Mouse (Mus musculus) embryo, embryonic 11 days (tissue): ENCODE results near the gene Nfkb1.

Experiments used
- DNase-seq: peaks from one replicate; pipeline ENCODE4 v3.0.0-alpha.2; 2015

Gene Nfkb1

GRCm38 (mm10) chr3:135667084-135667483 is 24.3 kb downstream of the Nfkb1 start:
- no peak for DNase-seq

DNA sequence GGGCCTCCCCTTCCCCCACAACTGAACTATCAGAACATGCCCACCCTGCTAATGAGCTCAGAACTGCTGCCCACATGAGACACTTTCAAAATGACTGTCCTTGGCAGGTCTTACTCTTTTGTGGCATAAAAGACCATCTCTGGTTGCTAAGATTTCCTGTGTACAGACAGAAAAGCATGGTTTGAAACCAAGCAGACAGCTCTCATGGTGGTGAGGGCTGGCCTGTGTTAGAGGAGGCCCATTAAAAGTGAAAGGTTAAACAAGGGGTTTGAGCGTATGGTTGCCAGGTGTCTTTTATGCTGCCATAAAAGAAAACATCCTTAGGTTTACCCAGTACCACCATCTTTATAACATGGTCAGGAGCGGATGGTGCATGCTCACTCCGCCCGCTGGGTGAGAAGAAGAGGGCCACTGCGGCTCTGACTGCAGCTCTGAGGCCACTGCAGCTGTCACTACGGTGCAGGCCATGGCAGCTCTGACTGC is 25.5 kb downstream of the Nfkb1 start:
- DNase-seq: no peak

- DNase-seq: no peak
Measured at GRCm38 (mm10) chr3:135662139-135662864, 29.0 kb downstream of the Nfkb1 start.

- no peak for DNase-seq
Measured at GRCm38 (mm10) chr3:135661707-135662106, 29.6 kb downstream of the Nfkb1 start.

- no peak for DNase-seq
Measured at GRCm38 (mm10) chr3:135658540-135659097, 32.7 kb downstream of the Nfkb1 start.

GRCm38 (mm10) chr3:135656156-135656555 is 35.2 kb downstream of the Nfkb1 start:
- DNase-seq: no peak

- no peak for DNase-seq
Measured at GRCm38 (mm10) chr3:135650773-135651555, 40.4 kb downstream of the Nfkb1 start.

DNA sequence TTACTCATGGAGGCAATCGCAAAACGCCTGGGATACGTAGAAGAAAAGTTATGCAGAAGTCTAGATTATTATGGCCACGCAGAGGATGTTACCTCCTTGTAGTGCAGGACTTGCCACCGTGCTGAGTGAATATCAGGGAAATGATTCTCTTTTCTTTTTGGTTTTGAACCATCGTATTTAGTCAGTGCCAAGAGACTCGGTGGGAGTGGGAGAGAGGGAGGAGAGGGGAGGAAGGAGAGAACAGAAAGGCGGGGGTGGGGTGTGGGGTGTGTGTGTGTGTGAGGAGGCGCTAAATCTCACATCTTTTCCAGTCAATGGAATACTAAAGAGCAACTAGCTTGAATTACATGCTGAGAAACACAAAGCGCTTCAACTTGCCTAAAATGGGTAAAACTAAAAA is 41.5 kb downstream of the Nfkb1 start:
- no peak for DNase-seq

DNA sequence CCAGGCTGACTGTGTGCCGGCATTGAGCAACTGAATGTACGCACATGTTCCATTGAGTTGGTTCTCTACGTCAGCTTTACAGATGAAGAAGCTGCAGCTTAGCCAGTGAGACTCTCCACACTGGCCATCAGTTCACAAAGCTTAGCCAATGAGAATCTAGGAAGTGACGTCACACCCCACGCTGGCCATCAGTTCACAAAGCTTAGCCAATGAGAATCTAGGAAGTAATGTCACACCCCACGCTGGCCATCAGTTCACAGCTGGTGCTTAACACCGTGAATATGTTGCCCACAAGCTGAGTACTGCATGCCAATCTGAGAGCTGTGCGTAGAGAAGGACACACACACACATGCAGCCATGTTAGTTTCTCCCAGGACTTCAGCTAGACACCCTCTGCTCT is 42.8 kb downstream of the Nfkb1 start:
- DNase-seq: no peak

DNA sequence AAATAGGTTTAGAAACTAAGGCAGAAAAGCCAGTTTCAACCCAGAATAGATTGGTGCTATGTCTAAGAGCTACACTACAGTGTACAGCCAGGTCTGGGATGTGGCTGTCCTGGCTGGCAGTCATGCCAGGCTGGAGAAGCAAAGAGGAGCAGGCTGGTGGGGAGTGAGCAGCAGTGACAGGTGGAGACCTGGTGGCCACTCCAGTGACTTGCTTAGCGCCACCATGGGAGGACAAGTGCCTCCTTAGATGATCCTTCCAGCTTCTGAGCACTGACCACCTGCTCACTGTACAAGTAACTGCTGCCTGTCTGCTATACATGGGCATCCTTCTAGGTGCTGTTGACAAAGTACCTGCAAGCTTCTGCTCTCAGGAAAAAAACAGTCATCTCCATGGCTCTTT is 44.7 kb downstream of the Nfkb1 start:
- DNase-seq: no peak

DNA sequence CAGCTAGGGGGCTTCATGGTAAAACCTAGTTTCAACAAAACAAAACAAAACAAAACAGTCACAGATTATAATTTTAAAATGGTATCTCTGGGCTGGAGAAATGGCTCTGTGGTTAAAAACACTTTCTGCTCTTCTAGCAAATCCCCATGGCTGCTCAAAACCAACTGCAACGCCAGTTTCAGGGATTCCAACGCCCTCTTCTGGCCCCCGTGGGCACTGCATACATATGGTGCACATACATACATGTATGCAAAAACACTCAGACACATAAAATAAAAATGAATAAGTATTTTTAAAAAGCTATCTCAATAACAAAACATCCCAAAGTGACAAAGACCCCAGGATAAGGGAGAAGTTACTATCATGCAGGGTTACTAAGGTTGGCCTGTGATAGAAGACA is 46.4 kb downstream of the Nfkb1 start:
- DNase-seq: no peak

DNA sequence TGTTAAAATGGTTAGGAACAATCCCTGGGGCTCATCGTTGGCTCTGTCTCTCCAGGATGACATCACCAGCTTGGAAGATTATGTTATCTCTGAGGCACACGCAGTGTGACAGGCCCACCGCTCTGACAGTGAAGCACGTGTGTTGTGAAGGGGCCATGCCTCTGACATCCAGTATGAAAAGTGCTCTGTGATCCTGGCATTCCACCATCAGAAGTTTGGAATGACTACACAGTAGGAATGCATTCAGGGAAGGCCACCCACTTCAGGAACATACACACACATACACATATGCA is 49.8 kb downstream of the Nfkb1 start:
- no peak for DNase-seq

GRCm38 (mm10) chr3:135640856-135641622 is 50.3 kb downstream of the Nfkb1 start:
- DNase-seq: no peak

DNA sequence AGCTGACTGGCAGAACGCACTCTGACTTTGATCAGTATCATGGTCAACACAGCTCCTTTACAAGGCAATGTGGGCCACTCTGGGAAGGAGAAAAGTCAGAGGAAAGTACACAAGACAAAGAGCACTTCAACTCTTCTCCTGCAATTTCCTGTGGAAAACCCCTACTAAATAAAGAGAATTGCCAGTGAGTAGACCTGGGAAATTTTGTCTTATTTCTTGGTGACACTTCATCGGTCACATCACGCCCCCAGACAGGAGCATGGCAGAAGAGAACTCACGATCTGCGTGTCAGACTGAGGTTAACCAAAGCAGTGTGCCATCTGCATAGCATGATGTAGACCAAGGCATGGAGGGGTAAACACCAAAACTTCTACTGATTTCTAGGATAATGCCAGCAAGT is 51.1 kb downstream of the Nfkb1 start:
- DNase-seq: no peak

- DNase-seq: no peak
Measured at GRCm38 (mm10) chr3:135637592-135637991, 53.8 kb downstream of the Nfkb1 start.

- peak; percentile 41 for DNase-seq
Measured at GRCm38 (mm10) chr3:135636454-135636853, 54.9 kb downstream of the Nfkb1 start.

DNA sequence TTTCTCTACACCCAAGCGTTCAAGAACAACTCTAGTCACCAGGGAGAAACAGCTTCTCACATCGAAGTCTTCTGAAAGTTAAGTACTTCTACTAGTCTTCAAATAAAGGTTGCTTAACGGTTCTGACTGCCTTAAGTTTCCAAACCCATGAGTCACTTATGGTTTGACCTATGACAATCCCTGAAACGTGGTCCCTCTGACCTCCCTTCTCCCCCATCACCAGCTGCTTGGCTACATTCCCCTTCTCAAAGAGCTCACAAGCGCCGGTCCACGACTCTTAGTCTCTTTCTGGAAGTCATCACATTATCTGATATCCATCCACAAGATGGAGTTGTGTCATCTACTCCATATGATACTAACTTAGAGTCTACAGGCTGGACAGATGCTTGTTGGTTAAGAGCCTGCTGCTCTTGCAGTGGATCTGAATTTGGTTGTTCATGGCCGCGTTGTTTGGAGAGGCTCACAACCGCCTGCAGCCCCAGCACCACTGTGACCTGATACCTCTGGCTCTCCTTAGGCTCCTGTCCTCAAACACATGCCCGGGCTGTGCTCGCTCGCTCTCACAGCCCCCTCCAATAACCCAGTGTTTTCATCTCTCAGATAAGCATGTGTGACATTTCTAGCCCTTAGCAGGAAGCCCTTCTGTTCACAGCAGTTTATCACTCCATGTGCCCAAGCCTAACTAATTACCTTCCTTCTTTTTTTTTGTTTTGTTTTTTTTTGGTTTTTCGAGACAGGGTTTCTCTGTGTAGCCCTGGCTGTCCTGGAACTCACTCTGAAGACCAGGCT is 55.5 kb downstream of the Nfkb1 start:
- DNase-seq: no peak

- no peak for DNase-seq
Measured at GRCm38 (mm10) chr3:135635030-135635429, 56.3 kb downstream of the Nfkb1 start.

DNA sequence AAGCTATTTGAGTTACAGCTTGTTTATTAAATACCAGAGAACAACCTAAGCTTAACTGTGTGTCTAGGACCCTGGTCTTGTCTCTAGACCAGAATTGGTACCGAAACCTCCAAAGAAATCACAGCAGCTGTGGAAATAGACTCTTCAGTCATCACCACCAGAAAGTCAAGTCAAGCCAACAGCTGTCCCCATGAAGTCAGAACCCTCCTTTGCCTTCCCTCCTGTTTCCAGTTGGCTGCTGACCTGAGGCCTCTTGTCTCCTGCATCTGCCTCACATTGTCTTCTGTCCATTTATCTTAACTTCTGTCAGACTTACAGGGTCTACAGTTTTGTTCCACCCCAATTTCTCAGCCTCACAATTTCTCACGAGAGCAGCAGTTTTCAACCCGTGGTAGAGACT is 57.1 kb downstream of the Nfkb1 start:
- no peak for DNase-seq

DNA sequence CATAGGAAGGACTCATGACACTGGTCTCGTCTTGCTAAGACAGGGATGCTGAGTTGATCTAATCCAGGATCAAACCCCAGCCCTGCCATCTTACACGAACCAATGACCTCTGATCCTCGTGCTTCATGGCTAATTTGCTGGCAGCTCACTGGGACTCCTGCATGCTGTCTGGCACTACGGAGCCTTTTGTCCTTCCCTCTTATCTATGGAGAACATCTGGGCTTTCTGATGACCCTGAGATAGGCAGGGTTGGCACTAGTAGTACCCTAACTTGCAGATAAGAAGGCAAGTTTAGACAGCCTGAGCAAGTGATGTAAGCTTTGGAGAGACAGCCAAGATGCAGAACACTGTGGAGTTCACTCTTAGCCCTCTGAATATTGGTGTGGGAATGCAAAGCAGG is 59.5 kb downstream of the Nfkb1 start:
- DNase-seq: no peak

DNA sequence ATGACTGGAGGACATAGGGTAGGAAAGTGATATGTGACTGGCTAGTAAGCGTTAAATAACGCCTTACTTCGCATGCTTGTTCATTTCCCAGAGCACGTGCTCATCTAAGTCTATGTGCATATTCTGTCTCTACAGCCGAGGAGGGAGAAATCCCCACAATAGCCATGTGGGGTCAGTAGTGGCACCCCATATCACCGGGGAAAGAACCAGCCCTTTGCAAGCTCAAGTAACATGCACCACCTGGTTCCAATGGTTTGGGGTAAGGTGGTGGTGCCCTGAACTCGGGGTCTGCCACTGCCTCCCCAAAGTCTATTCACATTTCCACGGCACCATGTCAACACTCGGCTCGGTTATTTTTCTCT is 60.3 kb downstream of the Nfkb1 start:
- DNase-seq: peak; percentile 28

DNA sequence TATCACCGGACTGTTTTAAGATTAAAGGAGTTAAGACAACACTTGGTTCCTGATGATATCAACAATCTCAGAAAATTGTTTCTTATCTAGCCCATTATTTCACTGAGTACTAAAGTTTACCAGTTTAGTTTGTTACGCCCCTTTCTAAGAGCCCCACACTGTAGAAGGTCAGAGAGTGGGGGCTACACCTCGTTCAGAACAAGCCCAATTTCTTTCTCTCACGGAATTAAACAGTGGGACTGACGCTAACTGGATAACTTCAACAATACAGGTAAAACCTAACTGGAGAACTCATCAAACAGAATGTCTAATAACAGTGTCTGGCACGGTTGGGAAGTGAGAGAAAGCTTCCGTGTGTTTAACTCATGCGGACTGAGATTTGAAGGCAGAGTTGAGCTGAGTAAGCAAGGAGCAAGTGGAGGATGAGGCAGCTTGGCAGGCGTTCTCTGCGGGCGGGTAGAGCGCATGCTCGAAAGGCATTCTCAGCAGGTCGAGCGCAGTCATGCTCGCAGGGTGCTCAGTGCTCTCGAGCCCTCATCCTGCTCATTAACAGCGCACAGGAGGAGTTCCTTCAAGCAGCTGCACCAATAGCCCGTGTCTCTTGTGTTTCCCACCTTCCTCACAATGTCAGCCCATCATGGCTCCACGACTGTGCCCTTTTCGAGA is 60.8 kb downstream of the Nfkb1 start:
- DNase-seq: no peak
